Mouse (Mus musculus) liver (tissue): ENCODE measurements at regions not wholly inside any gene's neighbourhood (a gene's known extent, or its start where the extent isn't known, plus 50 kb on each side); places are given as distances from the start of the nearest gene placed in this dataset.

ENCODE experiments used
- DNase-seq: peaks from one replicate; pipeline ENCODE4 v3.0.0-alpha.2; 2020; ENCODE audit warnings: mixed read lengths

GRCm38 (mm10) chr1:60823006-60823665 is 63.7 kb upstream of the Ctla4 start:
- peak; percentile 48 for DNase-seq

GRCm38 (mm10) chr1:60824218-60825125 is 62.3 kb upstream of the Ctla4 start:
- DNase-seq, result no peak

GRCm38 (mm10) chr1:60825256-60826186 is 61.3 kb upstream of the Ctla4 start:
- DNase-seq, result no peak

- DNase-seq, result no peak
These were observed 59.8 kb upstream of the Ctla4 start for GRCm38 (mm10) chr1:60826981-60827380.

- no peak for DNase-seq
These were observed 58.6 kb upstream of the Ctla4 start for GRCm38 (mm10) chr1:60828152-60828551.

- DNase-seq, result no peak
These were observed 57.0 kb upstream of the Ctla4 start for GRCm38 (mm10) chr1:60829849-60830248.

- no peak for DNase-seq
These were observed 53.1 kb upstream of the Ctla4 start for GRCm38 (mm10) chr1:60833668-60834067.
